Mouse (Mus musculus) adrenal gland, adult 2 months (tissue): ENCODE measurements around the gene A530084C06Rik. TPM values are rescaled to one million over a fixed set of nuclear protein-coding genes. Genes with fewer than 3 reads are reported as not detected.
A peak's percentile ranks its signal among the peaks of the same experiment; 100 is the strongest.

ENCODE experiments used
- DNase-seq: peaks from one replicate; pipeline ENCODE4 v3.0.0; 2021
- long read RNA-seq: library from polyadenylated mRNA; stranded (forward); transcript quantifications from one replicate; pipeline ENCODE4 v2.0.0, GENCODE M21; 2021
- polyA plus RNA-seq: library from polyadenylated mRNA; depleted of rRNA; stranded (reverse); fragments of >200 nt; gene quantifications from 2 replicates; pipeline ENCODE4 v1.2.3, GENCODE M21; 2012; rRNA removed
- total RNA-seq, 2 experiments: library from RNA; stranded (reverse); gene quantifications; 2 replicates each; pipeline ENCODE4 v1.2.3; 2021

A530084C06Rik gene
- total RNA-seq (not detected), polyA plus RNA-seq (0.04 and 0.09 TPM in 2 replicates)
- long read RNA-seq, result 0 reads

- DNase-seq, result peak; percentile 56
These were observed at the start of gene A530084C06Rik for GRCm38 (mm10) chr13:31558521-31559418. TSS of gene A530084C06Rik (minus strand) at chr13:31559333.

DNA sequence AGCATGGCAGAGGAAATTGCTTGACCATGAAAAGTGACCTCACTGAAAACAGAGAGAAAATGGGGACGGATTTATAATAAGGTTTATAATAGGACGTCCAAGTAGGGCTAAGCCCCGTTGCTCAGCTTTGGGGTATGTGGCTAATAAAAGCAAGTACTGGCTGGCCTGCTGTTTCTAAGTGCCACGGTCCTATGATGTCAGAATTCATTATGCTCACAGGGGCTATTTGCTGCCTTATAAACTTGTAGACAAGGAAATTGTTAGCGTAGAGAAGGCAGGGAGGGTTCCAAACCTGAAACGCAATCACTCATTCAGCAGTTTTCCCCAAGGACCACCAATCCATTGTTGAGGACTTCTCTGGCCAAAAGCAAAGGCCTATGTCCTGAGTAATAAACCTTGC is 44.8 kb upstream of the A530084C06Rik start:
- no peak for DNase-seq

DNA sequence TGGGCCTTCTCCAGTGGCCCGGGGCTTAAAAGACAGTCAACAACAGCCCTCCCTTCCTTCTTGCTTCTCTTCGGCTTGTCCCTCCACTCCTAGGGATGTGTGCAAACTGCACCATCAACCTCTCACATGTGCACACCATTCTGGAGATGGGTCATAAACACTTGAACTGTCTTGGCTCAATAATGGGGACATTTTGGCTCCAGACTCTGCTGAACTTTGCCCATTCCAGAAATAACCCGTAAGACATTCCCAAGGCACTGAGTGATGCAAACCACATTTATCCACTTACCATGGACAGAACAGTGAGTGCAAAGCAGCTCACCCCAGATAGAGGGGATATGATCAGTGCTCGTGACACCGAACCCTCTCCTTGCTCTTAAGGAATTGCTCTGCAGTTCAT is 40.4 kb upstream of the A530084C06Rik start:
- DNase-seq, result no peak

DNA sequence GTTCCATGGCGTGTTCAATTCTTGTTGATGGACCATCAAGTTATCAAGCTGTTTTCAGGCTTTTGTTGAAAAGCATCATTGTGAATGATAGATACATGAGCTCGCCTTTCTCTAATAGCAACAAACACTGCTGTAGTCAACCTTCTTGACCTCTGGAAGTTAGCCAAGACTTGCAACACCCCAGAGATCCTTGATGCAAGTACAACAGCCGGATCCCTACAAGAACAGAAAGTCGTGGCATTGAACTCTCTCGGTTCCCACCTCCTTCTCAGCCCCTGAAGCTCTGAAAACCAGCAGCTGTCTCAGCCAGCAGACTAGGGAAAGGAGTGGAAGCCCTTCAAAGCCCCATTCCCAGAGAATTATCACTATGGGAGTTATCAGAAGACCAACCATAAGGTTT is 28.2 kb upstream of the A530084C06Rik start:
- peak; percentile 31 for DNase-seq

DNA sequence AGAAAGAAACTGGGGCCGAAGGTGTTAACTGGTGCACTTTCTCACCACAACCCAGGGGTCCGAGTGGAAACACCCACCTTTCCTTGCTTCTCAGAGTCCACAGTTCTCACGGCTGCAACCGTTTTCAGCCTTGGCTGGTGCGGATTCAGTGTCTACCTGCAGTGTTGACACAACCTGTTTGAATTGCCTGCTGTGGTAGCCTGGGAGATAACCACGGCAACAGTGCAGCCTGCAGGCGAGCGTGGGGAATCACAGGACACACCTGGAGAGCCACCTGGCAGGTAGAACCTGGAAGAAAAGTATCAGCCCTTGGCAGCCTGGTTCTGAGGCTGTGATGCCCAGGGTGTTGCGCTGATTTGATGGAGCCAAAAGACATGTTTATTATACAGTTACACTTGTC is 20.7 kb upstream of the A530084C06Rik start:
- no peak for DNase-seq

DNA sequence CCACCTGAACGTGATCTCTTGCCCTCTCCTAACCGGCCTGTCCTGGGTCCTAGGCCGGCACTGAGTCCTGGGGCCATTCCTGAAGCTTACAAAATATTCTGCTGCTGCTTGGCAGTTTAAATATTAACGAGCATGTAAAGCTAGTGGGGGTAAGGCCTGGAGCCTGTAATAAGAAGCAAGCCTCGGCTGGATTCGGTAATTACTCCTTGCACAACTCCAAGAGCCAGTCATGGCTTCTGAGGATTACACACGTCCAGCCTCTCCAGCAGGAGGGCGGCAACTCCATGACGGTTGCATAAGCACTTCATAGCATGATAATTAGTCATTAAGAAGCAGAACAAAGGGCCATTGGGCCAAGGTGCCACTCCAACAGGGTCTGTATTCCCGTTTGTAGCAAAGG is 19.3 kb upstream of the A530084C06Rik start:
- no peak for DNase-seq

DNA sequence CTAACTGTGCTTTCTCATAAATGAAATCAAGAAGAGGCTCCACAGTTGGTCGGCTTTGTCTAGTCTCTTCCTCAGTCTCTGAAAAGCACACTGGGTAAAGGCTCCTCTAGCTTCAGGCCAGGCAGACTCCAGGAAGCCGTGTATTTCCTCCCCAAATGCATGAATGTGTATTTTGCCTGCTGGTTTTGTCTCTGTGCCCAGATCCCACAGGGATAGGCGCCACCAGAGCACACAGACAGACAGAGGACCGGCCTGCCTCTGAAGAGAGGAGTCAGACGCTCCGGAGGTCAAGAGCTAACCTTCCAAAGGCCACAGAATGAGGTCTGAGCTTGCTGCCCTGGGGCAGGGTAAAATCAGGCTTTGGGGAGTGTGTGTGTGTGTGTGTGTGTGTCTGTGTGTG is 18.4 kb upstream of the A530084C06Rik start:
- DNase-seq, result no peak

GRCm38 (mm10) chr13:31576696-31577095 is 17.6 kb upstream of the A530084C06Rik start:
- no peak for DNase-seq

DNA sequence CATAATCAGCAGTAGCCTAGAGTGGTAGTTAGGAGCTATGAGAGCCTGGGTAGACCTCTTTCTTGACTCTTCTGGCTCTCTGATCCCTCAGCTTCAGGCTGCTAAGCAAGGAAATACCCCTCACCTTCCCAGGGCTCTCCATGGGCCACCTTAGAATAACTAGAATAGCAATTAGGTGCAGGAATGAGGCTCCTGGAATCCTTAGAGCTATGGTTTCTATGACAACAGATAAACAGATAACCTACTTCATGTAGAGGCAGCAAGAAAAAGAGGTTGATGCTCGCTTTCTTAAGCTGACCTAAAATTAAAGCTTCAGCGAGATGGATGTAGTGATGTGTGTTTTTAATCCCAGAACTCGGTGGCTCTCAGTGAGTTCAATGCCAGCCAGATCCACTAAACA is 15.5 kb upstream of the A530084C06Rik start:
- DNase-seq, result no peak

DNA sequence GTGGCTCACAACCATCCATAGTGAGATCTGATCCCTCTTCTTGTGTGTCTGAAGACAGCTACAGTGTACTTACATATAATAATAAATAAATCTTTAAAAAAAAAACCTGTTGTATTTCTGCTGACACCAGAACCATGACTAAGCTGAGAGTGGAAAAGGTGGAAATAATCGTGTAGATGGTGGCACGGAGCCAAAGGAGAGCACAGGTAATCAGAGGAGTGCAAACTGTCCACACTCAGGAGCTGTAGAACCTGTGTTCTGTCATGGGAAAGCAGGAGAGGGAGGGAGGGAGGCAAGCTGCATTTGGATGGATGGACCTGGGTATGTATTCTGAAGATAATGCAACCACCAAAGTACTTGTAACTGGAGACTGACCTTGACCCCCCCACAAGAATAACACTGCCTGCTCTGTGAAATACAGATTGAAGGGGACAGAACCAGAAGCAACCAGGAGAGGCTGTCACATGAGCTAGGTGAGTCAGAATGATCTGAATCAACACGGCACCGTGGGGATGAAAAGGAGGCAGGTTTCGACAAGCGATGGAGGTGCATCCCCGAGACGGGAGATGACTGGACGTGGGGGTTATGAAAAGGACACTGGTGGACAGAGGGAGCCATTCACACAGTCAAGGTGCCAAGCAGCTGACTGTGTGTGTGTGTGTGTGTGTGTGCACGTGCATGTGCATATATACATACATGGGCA is 13.8 kb upstream of the A530084C06Rik start:
- DNase-seq, result no peak

DNA sequence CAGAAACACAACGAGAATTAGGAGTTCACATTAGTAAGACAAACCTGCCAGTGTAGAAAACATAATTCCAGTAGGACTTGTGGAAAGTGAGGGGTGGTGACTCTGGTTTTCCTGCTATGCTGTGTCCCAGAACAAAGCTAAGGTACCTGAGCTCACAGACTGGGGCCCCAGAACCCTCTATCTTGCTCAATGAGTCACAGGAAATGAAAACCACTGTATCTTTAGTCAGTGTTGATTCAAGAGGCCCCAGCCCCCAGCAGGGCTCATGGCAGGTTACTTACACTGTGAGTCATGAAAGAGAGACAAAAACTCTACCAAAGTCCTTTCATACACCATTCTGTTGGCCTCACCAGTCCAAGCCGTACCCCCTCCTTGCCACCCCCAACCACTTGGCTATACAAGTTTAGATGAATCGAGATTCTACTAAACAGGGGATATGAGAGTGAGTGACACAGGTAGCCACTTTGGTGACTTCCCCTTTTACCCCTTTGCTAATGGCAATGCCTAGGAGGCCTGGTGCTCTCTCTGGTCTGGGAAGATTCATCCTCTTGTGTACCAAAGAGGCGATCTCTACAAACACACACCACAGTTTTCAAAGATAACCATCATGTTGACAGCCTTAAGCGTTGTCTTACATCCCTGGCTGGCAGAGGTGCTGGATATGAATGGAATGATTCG is 8.6 kb upstream of the A530084C06Rik start:
- DNase-seq, result no peak

DNA sequence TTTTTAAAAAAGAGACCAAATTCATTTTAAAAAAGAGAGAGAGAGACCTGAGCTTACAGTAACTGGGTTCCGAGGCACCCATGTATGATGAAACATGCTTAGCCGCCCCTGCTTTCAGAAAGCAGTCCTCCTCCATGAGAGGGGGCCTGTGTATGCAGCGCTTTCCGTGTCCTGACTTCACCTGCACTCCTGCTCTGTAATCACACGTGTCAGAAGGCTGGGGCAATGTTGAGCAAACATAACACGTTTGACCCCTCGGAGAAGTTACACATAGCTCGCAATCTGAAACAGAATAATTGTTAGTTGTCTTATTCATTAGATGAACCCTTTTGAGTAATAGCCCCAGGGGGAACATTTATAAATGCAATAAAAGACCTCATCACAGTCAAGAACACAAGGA is 8.0 kb upstream of the A530084C06Rik start:
- DNase-seq, result no peak

DNA sequence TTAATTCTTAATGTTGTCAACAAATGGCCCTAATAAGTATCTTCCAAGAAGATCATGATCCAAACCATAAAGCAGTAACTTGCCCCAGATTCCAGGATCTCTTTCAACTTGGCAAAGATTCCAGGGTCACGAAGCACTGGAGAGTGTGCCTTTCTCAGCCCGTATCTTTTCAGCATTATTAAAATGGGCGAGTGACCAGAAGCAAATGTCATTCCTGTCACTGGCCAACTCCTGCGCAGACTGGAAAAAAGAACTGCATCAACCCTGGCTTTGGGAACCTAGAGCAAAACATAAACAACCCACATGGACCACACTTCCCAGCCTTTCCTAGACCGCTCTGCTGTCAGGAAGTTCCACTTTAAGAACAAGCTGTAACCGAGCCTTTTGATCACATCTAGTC is 5.3 kb upstream of the A530084C06Rik start:
- DNase-seq, result peak; percentile 39

DNA sequence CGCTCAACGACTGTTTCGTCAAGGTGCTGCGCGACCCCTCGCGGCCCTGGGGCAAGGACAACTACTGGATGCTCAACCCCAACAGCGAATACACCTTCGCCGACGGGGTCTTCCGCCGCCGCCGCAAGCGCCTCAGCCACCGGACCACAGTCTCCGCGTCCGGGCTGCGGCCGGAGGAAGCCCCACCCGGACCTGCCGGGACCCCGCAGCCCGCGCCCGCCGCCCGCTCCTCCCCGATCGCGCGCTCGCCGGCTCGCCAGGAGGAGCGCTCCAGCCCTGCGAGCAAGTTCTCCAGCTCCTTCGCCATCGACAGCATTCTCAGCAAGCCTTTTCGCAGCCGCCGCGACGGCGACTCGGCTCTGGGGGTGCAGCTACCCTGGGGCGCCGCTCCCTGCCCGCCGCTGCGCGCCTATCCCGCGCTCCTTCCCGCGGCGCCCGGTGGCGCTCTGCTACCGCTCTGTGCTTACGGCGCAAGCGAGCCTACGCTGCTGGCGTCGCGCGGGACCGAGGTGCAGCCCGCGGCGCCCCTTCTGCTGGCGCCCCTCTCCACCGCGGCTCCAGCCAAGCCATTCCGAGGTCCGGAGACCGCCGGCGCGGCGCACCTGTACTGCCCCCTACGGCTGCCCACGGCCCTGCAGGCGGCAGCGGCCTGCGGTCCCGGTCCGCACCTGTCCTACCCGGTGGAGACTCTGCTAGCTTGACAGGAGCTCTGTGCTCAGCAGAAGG is 449 bp upstream of the A530084C06Rik start:
- peak; percentile 82 for DNase-seq

- DNase-seq, result peak; percentile 85
These were observed 1.2 kb downstream of the A530084C06Rik start for GRCm38 (mm10) chr13:31557768-31558520.

GRCm38 (mm10) chr13:31556964-31557767 is 2.0 kb downstream of the A530084C06Rik start:
- DNase-seq, result no peak

DNA sequence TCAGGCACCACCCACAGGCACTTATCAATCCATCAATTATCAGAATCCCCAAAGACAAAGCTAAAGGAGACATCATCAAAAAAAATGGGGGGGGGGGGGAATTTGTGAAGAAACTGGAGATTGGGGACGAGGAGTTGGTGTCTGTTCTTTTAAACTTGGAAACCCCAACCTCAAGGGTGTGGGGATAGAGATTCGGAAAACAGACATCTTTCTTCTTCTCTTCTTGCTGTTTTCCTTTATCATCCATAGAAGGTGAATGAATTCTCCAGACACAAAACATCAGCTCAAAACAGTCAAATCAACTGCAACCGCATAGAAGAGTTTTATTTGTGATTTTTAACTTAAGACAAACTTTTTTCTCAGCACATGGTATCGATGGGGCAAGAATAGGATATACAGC is 3.3 kb downstream of the A530084C06Rik start, which contains the start of gene Foxq1:
TSS of gene Foxq1 (plus strand) at position 301 of the 400 bp plus-strand sequence.
- no peak for DNase-seq

- DNase-seq, result no peak
These were observed 11.5 kb downstream of the A530084C06Rik start for GRCm38 (mm10) chr13:31547610-31548009.

- no peak for DNase-seq
These were observed 11.9 kb downstream of the A530084C06Rik start for GRCm38 (mm10) chr13:31547204-31547603.

DNA sequence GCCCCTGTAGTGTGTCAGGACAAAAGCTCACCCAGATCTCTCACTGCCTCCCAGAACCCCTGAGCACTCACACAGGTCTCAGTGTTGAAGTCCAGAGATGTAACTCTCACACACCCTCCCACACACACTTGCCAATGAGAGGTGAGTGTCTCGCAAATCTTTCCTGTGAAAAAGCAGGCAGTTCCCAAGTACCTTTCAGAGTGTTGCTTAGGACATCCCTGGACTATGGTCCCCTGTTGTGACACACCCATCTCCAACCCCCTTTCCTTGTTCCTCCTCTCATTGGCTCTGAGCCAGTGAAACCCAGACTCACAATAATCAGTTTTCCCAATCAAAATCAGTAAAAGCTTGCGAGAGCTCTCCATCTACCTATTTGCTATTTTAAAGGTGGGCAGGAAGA is 12.3 kb downstream of the A530084C06Rik start:
- no peak for DNase-seq
